Mouse (Mus musculus) left cerebral cortex, postnatal 14 days (tissue): ENCODE measurements at regions not wholly inside any gene's neighbourhood (a gene's known extent, or its start where the extent isn't known, plus 50 kb on each side); places are given as distances from the start of the nearest gene placed in this dataset.

Experiments used
- DNase-seq, 2 experiments: peaks; one replicate each; pipeline ENCODE4 v3.0.0; 2021 to 2022; ENCODE audit warnings: low spot score in 2 of 2, mixed read lengths in 1 of 2
- intact Hi-C: fragments of 180-260 bp; cut with DNase I; formaldehyde crosslinking; loops from one replicate; pipeline ENCODE4 v1.15.1; 2025

DNA sequence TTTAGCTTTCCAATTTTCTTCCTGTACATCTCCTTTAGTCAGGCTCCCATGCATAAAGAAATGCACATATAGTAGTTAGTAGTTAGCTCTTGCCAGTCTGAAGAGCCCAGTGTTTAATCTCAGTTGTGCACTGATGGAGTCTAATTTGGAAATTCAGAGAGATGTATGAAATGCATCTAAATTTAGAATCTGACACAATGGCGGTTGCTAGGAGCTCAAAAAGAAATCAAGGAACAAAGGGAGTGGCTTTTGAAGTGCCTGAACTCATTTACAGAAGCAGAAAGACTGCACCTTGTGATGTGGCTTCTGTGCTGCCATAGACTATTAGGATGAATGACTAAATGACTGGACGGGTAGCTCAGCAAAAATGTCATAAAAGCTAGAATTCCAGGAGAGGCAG is 916.3 kb downstream of the Rps29 start:
- peak; percentile 10 to 44 for DNase-seq
- intact Hi-C loops = no loop called here

GRCm38 (mm10) chr12:68231803-68232202 is 927.2 kb downstream of the Rps29 start:
- intact Hi-C loops = no loop called here
- peak; percentile 7 to 12 for DNase-seq

DNA sequence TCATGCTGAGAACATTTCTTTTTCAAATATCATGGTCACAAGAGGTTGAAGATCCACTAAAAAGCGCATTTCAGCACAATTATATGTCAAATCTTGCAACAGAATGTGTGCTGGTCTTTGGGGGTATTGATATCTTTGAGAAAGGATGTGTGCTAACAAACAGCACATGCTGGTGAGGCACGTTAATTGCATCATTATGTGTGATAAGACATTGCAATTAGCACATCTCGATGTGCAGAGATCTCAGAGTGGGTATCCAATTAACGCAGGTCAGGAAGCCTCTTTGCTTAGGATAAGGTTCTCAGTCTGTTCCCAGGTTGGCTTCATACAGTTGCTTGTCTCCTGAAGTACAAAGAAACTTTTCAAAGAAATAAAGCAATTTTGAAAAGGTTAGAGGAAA is 941.9 kb downstream of the Rps29 start:
- intact Hi-C loops = no loop called here

DNA sequence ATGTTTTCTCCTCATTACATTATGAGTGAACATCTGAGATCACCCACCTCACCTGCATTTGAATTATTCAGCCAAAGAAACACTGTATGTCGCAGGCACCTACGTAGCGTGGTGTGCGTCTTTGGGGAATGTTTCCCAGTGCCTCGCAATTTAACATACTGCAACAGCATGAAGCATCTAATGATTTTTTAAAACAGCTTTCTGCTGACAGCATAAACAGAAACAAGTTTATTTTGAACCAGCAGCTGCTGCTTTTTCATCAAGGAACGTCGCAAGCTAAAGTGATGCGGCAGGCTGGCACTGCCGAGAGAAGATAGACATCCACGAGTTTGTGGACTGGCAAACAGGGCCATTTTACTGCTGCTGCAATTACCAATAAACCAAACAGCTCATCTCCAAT is 950.7 kb downstream of the Rps29 start:
- DNase-seq = peak; percentile 14 to 40
- intact Hi-C loops = no loop called here

More for the DNA sequence above, 941.9 kb downstream of the Rps29 start:
- no peak for DNase-seq

DNA sequence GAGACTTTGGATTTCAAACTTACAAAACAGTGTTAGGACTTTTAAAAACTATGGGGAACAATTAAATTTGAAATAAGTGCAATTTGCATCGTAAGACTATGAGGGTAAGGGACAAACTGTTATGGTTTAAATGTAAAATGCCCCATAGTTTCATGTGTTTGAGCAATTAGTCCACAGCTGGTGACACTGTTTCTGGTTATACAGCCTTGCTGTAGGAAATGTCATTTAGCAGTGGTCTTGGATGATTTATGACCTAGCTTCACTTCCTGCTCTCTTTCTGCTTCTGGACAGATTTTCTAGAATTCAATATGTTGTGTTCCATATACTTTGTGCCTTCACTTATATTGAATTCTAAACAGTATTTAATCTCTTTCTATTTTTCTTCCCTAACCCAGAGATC is 961.5 kb upstream of the Mdga2 start:
- no peak for DNase-seq
- intact Hi-C loops = no loop called here

DNA sequence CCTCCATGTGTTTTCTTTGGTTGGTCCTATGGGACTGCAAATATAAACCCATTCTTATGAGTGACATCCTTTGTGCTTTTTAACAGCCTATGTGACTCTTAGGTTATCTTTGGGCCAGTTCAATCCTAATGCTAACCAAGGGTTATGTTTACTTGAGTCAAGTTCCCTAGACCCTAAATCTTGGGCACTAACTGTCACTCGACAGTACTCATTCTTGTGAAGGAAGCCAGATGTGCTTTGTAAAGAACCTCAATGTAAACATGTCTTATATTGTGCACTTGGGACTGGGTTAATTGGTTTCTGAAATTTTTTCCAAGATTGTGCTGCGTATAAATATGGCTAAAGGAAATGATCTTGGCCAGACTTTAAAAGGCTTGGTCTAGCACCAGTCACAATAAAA is 939.0 kb upstream of the Mdga2 start:
- intact Hi-C loops = no loop called here
- DNase-seq = no peak

DNA sequence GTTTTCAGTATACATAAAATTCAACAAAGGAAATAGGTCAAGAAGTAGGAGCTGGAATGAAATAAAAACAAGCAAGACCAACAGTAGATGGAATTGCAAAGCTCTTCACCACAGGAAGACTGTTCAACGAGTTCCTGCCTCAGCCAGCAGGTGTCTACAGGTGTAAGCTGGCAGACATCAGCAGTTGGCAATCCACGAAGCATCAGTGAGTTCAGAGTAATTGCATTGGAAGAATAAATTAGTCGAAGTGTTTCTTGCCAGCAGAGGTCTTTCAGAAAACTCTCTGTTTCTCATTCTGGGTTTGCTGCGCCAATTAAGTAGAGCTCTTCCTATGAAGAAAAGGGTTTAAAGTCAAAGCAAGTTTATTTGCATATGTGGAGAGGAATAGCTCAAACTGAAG is 925.7 kb upstream of the Mdga2 start:
- DNase-seq = peak in 1 of 2 experiments; percentile 0
- intact Hi-C loops = no loop called here

DNA sequence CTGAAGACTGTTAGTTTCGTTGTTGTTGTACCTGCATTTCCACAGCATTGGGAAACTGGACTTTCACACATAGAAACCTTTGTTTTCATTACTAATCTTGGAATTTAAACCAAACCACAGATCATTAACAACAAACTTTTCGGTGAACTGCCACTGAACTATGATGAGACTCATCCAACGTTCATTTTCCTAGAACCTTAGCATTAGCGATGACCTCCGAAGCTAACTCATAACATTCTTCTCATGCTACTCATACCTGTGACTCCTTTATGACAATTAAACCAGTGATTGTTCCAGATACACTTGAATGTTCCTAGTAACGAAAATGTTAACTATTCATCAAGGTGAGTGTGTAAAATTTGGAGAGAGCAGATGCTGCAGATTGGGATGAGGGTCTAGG is 917.5 kb upstream of the Mdga2 start:
- intact Hi-C loops = no loop called here
- no peak for DNase-seq

- intact Hi-C loops = no loop called here
- DNase-seq = no peak
Measured at GRCm38 (mm10) chr12:68131776-68132175, 909.4 kb upstream of the Mdga2 start.

GRCm38 (mm10) chr12:68115762-68116161 is 893.4 kb upstream of the Mdga2 start:
- no peak for DNase-seq

More at GRCm38 (mm10) chr12:68115762-68116161, 893.4 kb upstream of the Mdga2 start:
- intact Hi-C loops = no loop called here
